Mouse (Mus musculus) stomach, postnatal 0 days (tissue): ENCODE data around the gene Sirt4. TPM values are rescaled to one million over a fixed set of nuclear protein-coding genes. Genes with fewer than 3 reads are reported as not detected.
A peak's percentile ranks its signal among the peaks of the same experiment; 100 is the strongest.

Experiments
- ATAC-seq: fragments of 200-750 bp; cut with Nextera tagmentation; 2 replicates; pipeline ENCODE4 v1.8.0; 2017; ENCODE audit not compliant: low FRiP score, low TSS enrichment
- DNase-seq: peaks from one replicate; pipeline ENCODE4 v3.0.0-alpha.2; 2016; ENCODE audit warnings: low spot score
- H3K27ac ChIP-seq: fragments of 300-500 bp; sonication (generic); replicated peaks from 2 replicates; pipeline ENCODE4 v1.5.1; 2014; ENCODE audit warnings: mild to moderate bottlenecking, control low read depth
- H3K27me3 ChIP-seq: fragments of 300-500 bp; sonication (generic); 2 replicates; pipeline ENCODE4 v1.6.1; 2014; ENCODE audit warnings: low read length; ENCODE audit not compliant: control insufficient read depth, insufficient read depth
- H3K36me3 ChIP-seq: fragments of 300-500 bp; sonication (generic); 2 replicates; pipeline ENCODE4 v1.6.1; 2014; ENCODE audit warnings: low read length, mixed read lengths; ENCODE audit not compliant: control insufficient read depth, insufficient read depth
- H3K4me1 ChIP-seq: fragments of 300-500 bp; sonication (generic); replicated peaks from 2 replicates; pipeline ENCODE4 v1.6.1; 2014; ENCODE audit warnings: antibody characterized with exemption; ENCODE audit not compliant: control insufficient read depth, insufficient read depth
- H3K4me2 ChIP-seq: fragments of 300-500 bp; sonication (generic); replicated peaks from 2 replicates; pipeline ENCODE4 v1.6.1; 2014; ENCODE audit warnings: low read depth, mild to moderate bottlenecking, control low read depth, moderate library complexity
- H3K4me3 ChIP-seq: fragments of 300-500 bp; sonication (generic); 2 replicates; pipeline ENCODE4 v1.5.1; 2014; ENCODE audit warnings: low read depth, low read length, control low read depth
- H3K9ac ChIP-seq: fragments of 300-500 bp; sonication (generic); 2 replicates; pipeline ENCODE4 v1.6.1; 2014; ENCODE audit warnings: mild to moderate bottlenecking, low read length, control low read depth, mixed read lengths
- H3K9me3 ChIP-seq: fragments of 300-500 bp; sonication (generic); 2 replicates; pipeline ENCODE4 v1.6.1; 2016; ENCODE audit warnings: low read length; ENCODE audit not compliant: control insufficient read depth
- CTCF ChIP-seq: IDR thresholded peaks from 2 replicates; pipeline ENCODE4 v1.5.1; 2016; ENCODE audit warnings: antibody characterized with exemption, low read depth, mild to moderate bottlenecking, moderate library complexity
- EP300 ChIP-seq: optimal IDR thresholded peaks from 2 replicates; pipeline ENCODE3; 2016; ENCODE audit warnings: antibody characterized with exemption
- WGBS: fragments of 180-500 bp; shearing (Covaris S2); extraction: QIAGEN DNeasy Blood & Tissue Kit; methylation state at CpG from one replicate; pipeline ENCODE4 v1.1.7; 2014; 5-methylcytosine and 5-hydroxymethylcytosine counted together
- polyA plus RNA-seq: library from polyadenylated mRNA; unstranded; fragments of >200 nt; fragmentation: Nextera tagmentation; extraction: Ambion mirVana; gene quantifications from 2 replicates; pipeline ENCODE4 v1.2.1, GENCODE M21; 2015

Sirt4 gene
- polyA plus RNA-seq = 10.1 and 11.5 TPM in 2 replicates

DNA sequence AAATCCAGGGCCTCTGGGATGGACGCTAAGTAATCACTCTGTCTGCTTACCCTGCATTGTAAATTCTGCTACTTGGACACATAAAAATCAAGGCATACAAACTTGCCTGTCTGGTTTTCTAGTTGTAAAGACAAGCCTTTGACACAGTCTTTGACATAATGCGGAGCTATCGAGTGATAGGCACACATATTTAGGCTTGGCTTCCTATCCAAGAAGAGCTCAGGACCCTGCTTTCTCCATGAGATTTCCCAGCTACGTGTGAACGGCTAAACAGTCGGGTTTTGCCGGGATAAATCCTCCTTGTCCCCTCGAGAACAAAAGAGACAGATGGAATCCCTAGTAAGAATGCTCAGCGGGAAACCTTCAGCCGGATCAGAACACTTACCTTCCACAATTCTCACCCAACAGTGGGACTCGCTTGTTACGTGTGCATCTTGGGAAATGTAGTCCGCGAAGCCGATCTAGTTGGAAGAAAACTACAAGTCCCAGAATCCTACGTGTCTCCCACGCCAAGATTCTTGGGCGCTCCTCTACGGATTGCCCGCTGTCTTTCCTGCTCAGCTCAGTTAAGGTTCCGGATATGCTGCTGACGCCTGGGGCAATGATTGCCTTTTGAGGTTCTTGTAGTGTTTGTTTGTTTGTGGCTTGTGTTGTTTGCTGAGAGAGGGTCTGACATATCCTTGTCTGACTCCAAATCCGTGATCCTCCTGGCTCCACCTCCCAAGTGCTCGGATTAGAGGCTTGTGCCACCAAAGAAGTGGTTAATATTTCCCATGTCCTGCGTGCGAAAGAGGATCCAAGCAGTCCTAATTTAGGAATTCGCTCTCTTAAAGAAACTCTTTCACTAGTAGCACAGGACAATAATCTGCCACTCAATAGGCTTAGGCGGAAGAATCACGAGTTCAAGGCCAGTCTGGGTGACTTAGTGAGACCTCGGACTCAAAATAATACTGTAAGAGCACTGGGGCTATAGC, at the start of gene Sirt4:
Gene Sirt4 (minus strand): TSS at position 779 of the 974 bp plus-strand sequence.
- no peaks in the 10 kb centered on the region for H3K9me3 ChIP-seq
- H3K4me3 ChIP-seq = peak within 1 kb of the TSS; percentile 37
- H3K36me3 ChIP-seq = peaks cover 2% of the 10 kb centered on the region; the same call in 1 of the 2 replicates
- H3K9ac ChIP-seq = peak within 1 kb of the TSS; percentile 60
- peak; percentile 83 for DNase-seq
- H3K4me1 ChIP-seq = no peaks in the 10 kb centered on the region
- TF ChIP-seq CTCF = no peak
- no peak for TF ChIP-seq EP300
- peak within 1 kb of the TSS; percentile 75 for H3K27ac ChIP-seq
- H3K27me3 ChIP-seq = no peaks in the 10 kb centered on the region
- ATAC-seq = peak; percentile 87
- WGBS = 5% methylated on average over 30 of the region's 30 CpGs
- H3K4me2 ChIP-seq = peak within 1 kb of the TSS; percentile 50

DNA sequence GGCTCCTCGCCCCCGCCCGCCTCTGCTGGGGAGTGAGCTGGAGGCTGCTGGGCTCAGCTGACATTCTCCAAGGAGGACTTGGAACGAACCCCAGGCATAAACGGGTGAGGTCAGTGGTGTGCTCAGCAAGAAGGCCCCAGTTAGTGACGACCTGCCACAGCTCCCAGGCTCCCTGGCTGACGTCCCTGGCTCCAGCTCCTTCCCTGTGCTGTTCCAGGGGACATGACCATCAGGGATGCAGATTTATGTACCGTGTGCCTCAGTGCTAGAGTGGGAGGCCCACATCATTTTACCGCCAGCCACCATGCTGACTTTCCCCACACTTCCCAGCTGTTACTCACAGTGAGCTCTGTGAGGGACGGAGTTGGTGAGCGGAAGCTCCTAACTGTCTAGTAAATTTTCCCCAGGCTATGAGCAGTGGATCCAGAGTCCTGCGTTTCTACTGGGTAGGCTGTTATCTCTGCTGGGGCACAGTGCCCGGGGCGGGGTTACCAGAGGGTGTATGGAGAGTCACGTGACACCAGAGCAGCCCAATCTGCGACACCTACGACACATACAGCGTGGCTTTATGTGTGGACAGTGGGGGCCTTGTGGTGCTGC, 47.2 kb upstream of the Sirt4 start:
- H3K27ac ChIP-seq = peak overlapping the region; percentile 81
- no peaks in the 10 kb centered on the region for H3K27me3 ChIP-seq
- H3K36me3 ChIP-seq = no peaks in the 10 kb centered on the region
- peak; percentile 80 for ATAC-seq
- peak; percentile 86 for DNase-seq
- H3K9ac ChIP-seq = peak overlapping the region; percentile 23
- TF ChIP-seq CTCF = no peak; the same call in 1 of the 2 replicates
- TF ChIP-seq EP300 = no peak
- 24% methylated on average over 18 of the region's 18 CpGs for WGBS
- no peak overlapping the region for H3K4me3 ChIP-seq
- H3K9me3 ChIP-seq = no peaks in the 10 kb centered on the region
- H3K4me2 ChIP-seq = peak overlapping the region; percentile 27; the same call in 1 of the 2 replicates
- peaks cover 42% of the 10 kb centered on the region for H3K4me1 ChIP-seq

DNA sequence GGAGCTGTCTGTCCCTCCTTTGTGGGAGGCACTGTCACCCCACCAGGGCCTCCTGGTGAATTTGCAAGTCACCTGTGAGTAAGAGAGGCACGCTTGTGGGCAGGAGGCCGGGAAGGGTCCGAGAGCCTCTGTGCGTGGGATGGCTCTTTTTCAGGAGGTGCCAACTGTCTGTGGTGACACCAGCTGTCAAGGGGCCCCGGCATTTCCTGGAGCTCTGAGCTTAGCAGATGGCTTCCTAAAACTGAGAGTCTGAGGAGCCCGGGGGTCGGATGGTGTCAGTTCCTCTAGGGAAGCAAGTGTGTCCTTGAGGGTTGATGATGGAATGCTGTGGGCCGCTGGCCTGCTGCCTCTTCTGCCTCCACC, 45.9 kb upstream of the Sirt4 start:
- ATAC-seq (no peak), DNase-seq (no peak)
- H3K36me3 ChIP-seq = no peaks in the 10 kb centered on the region
- TF ChIP-seq EP300 = no peak
- no peak for TF ChIP-seq CTCF
- H3K4me2 ChIP-seq = no peak overlapping the region
- no peaks in the 10 kb centered on the region for H3K27me3 ChIP-seq
- H3K4me3 ChIP-seq = no peak overlapping the region
- peaks cover 42% of the 10 kb centered on the region for H3K4me1 ChIP-seq
- 65% methylated on average over 8 of the region's 8 CpGs for WGBS
- peak overlapping the region; percentile 78 for H3K27ac ChIP-seq
- H3K9me3 ChIP-seq = no peaks in the 10 kb centered on the region
- H3K9ac ChIP-seq = no peak overlapping the region

DNA sequence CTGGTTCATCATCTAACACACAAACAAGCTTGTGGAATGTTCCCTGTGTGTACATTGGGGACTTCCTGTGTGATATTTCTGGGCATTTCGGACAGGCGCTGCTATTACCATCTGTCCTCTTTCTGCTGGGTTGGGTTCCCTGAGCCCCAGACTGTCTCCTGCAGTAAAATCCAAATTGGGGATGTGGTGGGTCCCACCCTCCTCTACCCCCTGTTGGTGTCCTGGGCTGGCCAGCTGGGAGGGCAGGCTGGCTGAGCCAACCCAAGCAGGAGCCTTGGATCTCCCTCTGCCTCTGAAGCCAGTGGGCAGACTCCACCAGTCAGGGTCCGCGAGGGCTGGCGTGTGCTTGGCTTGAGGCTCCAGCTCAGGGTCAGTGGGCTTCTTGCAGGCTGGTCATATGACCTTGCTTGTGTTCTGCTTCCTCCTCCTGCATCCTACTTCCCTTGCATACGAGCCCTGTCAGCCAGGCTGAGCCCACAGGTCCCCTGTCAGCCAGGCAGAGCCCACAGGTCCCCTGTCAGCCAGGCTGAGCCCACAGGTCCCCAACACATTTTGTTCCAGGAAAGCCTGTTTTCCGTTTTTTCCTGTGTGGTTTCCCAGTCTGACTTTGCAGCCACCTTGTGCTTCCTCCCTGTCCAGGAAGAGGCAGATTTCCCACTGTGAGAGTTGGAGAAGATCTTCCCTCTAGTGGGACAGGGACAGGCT, 45.4 kb upstream of the Sirt4 start:
- Histone ChIP-seq H3K4me1 (peaks cover 39% of the 10 kb centered on the region), H3K9ac (peak overlapping the region; percentile 45; the same call in 1 of the 2 replicates), H3K27ac (peak overlapping the region; percentile 78), H3K36me3 (no peaks in the 10 kb centered on the region), H3K4me2 (no peak overlapping the region), H3K9me3 (no peaks in the 10 kb centered on the region), H3K27me3 (no peaks in the 10 kb centered on the region), H3K4me3 (no peak overlapping the region)
- ATAC-seq = no peak
- WGBS = 41% methylated on average over 7 of the region's 7 CpGs
- no peak for TF ChIP-seq CTCF
- no peak for TF ChIP-seq EP300
- no peak for DNase-seq

DNA sequence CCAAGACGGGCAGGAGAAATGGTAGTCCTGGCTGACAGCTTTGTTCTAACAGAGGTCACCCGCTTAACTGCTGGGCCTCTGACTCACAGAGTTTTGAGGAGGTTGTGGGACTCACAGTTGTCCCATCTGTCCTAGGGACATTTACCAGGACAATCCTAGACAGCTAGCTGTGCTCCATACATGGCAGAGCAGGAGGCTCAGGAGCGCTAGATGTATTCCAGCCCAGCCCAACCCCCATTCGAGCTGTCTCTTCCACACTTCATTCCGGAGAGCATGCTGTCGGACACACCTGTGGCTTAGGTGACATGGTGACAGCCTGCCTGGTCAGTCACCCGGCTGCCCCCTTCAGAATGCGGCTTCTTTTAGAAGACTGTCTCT, 44.8 kb upstream of the Sirt4 start:
- Histone ChIP-seq H3K4me2 (no peak overlapping the region; the same call in 1 of the 2 replicates), H3K9me3 (no peaks in the 10 kb centered on the region), H3K9ac (no peak overlapping the region), H3K27ac (peak overlapping the region; percentile 78), H3K4me3 (no peak overlapping the region), H3K36me3 (no peaks in the 10 kb centered on the region), H3K27me3 (no peaks in the 10 kb centered on the region), H3K4me1 (peaks cover 38% of the 10 kb centered on the region)
- DNase-seq (no peak), ATAC-seq (no peak)
- WGBS = 40% methylated on average over 8 of the region's 8 CpGs
- TF ChIP-seq CTCF (no peak), EP300 (no peak)
